Mouse (Mus musculus) mouse embryonic stem cell (cell line): ENCODE results near the gene C1rl.
"Not testable (repeated sequence)": the region's sequence is repeated elsewhere in the genome, so short reads cannot be mapped to it uniquely, and the experiment has no call there.

Experiments
- in situ Hi-C, 2 experiments: fragments of 300-500 bp; cut with MboI; formaldehyde crosslinking; loops; 1 replicate in 1 of 2; 3 replicates in 1 of 2; pipeline ENCODE4 v1.14.3; 2019 to 2020; ENCODE audit warnings: low sequenced_read_pairs in 2 of 2, low pct_unique_long_range_greater_than_20kb in 1 of 2, mixed read lengths in 1 of 2; ENCODE audit not compliant: unreplicated experiment in 1 of 2

C1rl gene

DNA sequence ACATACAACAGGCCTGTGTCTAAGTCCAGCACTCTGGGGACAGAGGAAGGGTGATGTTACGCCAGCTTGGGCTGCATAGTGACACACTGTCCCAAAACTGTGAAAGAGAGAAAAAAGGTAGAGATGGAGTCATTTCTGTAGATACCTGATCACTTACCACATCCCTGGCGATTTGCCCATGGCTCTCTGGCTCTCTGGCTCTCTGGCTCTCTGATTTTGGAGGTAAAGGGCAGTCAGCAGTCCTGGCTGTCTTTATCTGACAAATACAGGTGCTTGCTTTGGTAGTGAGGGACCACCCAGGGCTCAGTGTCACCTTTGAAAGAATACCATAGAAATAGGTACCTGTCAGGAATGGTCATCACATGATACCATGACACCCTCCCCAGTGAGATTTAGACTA, 48.3 kb downstream of the C1rl start:
- in situ Hi-C loops, result not testable (repeated sequence)

DNA sequence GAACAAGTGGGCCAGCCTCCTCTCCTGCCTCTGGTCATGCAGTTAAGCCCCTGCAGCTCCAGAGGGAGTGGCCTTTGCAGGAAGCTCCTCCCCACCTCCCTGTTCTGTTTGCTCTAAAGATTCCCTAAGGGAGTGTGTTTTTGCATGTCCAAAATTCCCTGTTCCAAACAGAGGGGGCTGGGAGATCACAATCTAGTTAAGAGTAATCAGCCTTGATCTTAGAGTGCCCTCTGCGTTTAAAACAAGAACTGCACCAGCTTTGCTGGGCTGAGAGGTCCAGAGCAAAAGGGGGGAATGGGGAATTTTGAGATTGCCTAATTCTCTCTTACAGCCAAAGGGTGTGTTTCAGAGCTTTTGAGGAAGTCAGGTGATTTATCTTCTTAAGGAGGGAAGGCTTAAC, 49.4 kb downstream of the C1rl start, which contains the start of gene C1s1:
Gene C1s1 (minus strand): TSS at position 76 of the 400 bp plus-strand sequence.
- in situ Hi-C loops, result not testable (repeated sequence)

DNA sequence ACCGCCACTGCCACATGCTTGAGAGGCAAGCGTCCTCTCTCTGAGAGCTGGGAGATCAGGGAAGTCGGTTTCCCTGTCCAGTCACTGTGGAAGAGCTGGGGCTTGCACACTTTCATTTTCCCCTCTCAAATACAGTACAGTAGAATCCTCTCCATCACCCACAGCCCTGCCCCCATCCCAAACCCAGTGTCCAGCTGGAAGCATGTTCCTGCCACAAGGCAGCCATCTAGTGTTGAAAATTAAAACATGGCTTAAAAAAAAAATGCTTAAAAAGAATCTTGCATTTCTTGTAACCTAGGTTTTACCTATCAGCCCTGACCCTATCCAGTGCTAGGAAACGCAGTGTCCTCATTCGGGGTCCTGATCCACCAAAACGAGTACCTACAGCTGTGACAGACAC, 51.6 kb downstream of the C1rl start:
- in situ Hi-C loops, result no loop called here

DNA sequence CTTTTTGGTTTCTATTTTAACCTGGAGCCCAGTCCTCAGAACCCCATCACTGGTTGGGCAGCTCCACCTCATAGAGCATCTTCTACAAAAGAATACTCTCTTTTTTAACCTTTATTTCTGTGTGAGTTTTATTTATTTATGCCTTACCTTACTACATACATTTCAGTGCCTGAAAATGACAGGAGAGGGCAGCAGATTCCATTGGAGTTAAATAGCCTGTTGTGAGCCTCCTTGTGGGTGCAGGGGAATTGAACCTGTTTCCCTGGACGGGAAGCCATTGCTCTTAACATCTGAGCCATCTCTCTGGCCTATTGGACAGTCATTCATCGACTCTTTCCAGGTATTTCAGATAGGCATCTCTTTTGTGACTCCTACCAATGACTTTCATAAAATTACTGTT, 52.5 kb downstream of the C1rl start:
- in situ Hi-C loops, result no loop called here

DNA sequence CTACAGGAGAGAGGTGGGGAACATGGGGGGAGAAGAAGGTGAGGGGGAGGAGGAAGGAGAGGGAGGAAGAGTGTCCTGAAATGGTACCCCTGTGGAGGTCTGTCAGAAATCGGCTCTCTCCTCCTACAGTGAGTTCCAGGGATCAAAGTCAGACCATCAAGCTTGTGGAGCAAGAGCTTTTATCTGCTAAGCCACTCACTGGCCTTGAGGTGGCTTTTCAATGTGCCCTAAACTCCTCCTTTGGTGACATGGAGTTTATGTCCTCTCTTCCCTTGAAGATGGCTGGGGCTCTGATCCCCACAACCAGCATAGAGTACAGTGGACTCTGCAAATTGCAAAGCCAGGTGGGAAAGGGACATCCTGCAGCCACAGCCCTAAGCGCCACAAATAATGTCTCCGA, 55.1 kb downstream of the C1rl start:
- in situ Hi-C loops, result not testable (repeated sequence)

DNA sequence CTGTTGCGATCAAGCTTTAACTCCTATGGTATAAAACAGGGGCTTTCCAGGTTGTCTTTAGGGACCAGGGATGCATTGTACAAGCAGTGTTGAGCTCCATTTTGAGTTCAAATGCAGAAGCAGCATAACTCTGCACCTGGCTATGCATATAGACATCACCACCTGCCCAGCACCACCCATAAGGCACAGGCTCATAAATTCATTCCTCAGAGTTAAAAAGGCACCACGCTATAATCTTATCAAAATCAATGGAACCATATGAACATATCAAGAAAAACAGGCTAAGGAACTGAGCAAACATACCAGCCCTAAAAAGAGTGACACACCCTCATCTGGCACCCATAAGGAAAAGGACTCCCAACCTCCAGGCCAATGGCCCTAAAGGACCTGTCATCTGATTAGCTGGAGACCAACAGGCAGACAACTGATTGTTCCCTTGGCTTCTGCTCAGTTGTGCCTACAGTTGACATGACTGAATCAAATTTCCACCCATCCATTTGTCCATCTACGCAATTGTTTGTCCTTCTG, 56.2 kb downstream of the C1rl start:
- in situ Hi-C loops, result no loop called here

DNA sequence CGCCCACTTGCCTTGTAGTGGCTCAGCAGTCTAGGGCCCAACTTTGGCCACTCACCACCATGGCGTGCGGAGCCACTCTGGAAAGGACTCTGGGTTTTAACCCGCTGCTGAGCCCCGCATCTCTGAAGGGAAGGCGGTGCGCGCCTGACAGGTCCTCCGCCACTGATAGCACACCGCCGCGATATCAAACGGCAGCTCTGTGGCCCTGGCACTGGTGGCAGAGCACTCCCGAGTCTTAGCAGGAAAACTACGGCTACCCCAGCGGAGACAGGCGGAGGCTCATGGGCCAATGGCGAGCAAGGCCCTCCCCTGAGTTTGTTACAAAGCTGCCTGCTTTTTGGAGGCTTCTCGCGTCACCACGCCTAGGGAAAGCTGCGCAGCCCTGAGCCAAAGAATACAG, 59.9 kb downstream of the C1rl start:
- in situ Hi-C loops, result no loop called here

DNA sequence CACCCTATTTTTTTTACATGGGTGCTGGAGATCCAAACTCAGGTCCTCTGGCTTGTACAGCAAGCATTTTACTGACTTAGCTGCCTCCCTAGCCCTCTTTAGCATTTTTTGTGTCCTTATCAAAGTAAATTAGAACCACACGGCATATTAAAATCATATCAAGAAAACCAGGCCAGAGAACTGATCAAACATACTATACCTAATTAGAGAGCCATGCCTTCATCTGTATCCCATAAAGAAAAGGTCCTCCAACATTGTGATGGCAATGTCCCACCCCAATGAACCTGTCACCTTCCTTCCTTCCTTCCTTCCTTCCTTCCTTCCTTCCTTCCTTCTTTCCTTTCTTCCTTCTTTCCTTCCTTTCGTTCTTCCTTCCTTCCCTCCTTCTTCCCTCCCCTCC, 63.0 kb downstream of the C1rl start:
- in situ Hi-C loops, result not testable (repeated sequence)
